Mouse (Mus musculus) lung, embryonic 14.5 days (tissue): ENCODE measurements at regions not wholly inside any gene's neighbourhood (a gene's known extent, or its start where the extent isn't known, plus 50 kb on each side); places are given as distances from the start of the nearest gene placed in this dataset.

Experiments
- ATAC-seq: fragments of 200-750 bp; cut with Nextera tagmentation; 2 replicates; pipeline ENCODE4 v1.8.0; 2017; ENCODE audit warnings: mild to moderate bottlenecking, moderate TSS enrichment, moderate library complexity; ENCODE audit not compliant: insufficient read depth
- DNase-seq: peaks from one replicate; pipeline ENCODE4 v3.0.0-alpha.2; 2015
- H3K27ac ChIP-seq: fragments of 300-500 bp; sonication (generic); 2 replicates; pipeline ENCODE4 v1.5.1; 2014; ENCODE audit warnings: low read depth, mild to moderate bottlenecking, moderate library complexity
- H3K27me3 ChIP-seq: fragments of 300-500 bp; sonication (generic); 2 replicates; pipeline ENCODE4 v1.6.1; 2014; ENCODE audit warnings: low read length, control low read depth; ENCODE audit not compliant: insufficient read depth
- H3K36me3 ChIP-seq: fragments of 300-500 bp; sonication (generic); 2 replicates; pipeline ENCODE4 v1.6.1; 2014; ENCODE audit warnings: control low read depth; ENCODE audit not compliant: insufficient read depth
- H3K4me1 ChIP-seq: fragments of 300-500 bp; sonication (generic); 2 replicates; pipeline ENCODE4 v1.6.1; 2014; ENCODE audit warnings: antibody characterized with exemption, control low read depth; ENCODE audit not compliant: insufficient read depth
- H3K4me2 ChIP-seq: fragments of 300-500 bp; sonication (generic); 2 replicates; pipeline ENCODE4 v1.6.1; 2014; ENCODE audit warnings: mild to moderate bottlenecking
- H3K4me3 ChIP-seq: fragments of 300-500 bp; sonication (generic); 2 replicates; pipeline ENCODE4 v1.5.1; 2014; ENCODE audit warnings: low read depth, low read length
- H3K9ac ChIP-seq: fragments of 300-500 bp; sonication (generic); 2 replicates; pipeline ENCODE4 v1.6.1; 2014
- H3K9me3 ChIP-seq: fragments of 300-500 bp; sonication (generic); 2 replicates; pipeline ENCODE4 v1.6.1; 2016; ENCODE audit warnings: low read depth, low read length, control low read depth
- CTCF ChIP-seq: IDR thresholded peaks from 2 replicates; pipeline ENCODE4 v1.5.1; 2016; ENCODE audit warnings: antibody characterized with exemption, low read depth
- WGBS: fragments of 180-500 bp; shearing (Covaris S2); extraction: QIAGEN DNeasy Blood & Tissue Kit; methylation state at CpG from one replicate; pipeline ENCODE4 v1.1.7; 2014; 5-methylcytosine and 5-hydroxymethylcytosine counted together

DNA sequence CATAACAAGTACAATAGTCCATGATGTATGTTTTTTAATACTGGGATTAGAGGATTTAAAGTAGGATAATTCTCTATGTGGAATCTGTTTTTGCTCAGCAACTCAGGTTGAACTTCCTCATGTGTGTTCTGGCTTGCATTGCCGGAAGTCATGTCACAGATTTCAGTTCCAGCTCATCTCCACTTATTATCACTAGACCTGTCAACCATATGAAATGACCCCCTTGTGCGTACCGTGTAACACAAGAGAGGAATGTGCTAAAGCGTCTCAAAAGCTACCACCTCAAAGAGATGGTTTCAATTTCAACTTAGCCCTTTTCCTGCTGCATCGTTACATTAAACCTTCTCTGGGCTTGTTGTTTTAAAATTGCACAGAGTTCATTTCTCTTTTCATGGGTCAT lies 154.2 kb upstream of the Sema3a start:
- Histone ChIP-seq H3K9ac (no peak overlapping the region), H3K36me3 (no peaks in the 10 kb centered on the region), H3K4me3 (no peak overlapping the region), H3K27me3 (no peaks in the 10 kb centered on the region), H3K27ac (no peak overlapping the region), H3K9me3 (no peaks in the 10 kb centered on the region), H3K4me1 (no peaks in the 10 kb centered on the region), H3K4me2 (no peak overlapping the region)
- TF ChIP-seq CTCF = no peak
- 42% methylated on average over 5 of the region's 5 CpGs for WGBS
- no peak for ATAC-seq
- DNase-seq = no peak

DNA sequence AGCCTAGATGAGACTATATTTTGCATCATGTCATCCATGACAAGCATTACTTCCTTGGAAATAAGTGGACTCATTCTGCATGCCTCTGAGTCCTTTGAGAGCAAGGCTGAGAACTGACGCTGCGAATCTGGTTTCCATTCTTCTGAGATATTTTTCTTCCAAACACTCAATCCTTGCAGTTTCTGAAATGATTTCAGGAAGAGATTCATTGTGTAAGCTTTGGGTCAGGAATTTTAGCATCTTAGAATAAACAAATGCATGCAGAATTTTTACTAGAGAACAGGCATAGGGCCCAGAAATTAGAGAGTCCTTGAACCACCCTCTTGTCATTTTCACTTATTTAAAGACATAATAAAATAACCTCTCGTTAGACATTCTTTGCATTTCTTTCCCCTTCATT lies 151.5 kb upstream of the Sema3a start:
- Histone ChIP-seq H3K4me3 (no peak overlapping the region), H3K4me1 (no peaks in the 10 kb centered on the region), H3K9me3 (no peaks in the 10 kb centered on the region), H3K4me2 (no peak overlapping the region), H3K9ac (no peak overlapping the region), H3K36me3 (no peaks in the 10 kb centered on the region), H3K27me3 (no peaks in the 10 kb centered on the region), H3K27ac (no peak overlapping the region)
- peak; percentile 39 for DNase-seq
- no peak for ATAC-seq
- no peak for TF ChIP-seq CTCF
- WGBS = 49% methylated on average over 3 of the region's 3 CpGs

DNA sequence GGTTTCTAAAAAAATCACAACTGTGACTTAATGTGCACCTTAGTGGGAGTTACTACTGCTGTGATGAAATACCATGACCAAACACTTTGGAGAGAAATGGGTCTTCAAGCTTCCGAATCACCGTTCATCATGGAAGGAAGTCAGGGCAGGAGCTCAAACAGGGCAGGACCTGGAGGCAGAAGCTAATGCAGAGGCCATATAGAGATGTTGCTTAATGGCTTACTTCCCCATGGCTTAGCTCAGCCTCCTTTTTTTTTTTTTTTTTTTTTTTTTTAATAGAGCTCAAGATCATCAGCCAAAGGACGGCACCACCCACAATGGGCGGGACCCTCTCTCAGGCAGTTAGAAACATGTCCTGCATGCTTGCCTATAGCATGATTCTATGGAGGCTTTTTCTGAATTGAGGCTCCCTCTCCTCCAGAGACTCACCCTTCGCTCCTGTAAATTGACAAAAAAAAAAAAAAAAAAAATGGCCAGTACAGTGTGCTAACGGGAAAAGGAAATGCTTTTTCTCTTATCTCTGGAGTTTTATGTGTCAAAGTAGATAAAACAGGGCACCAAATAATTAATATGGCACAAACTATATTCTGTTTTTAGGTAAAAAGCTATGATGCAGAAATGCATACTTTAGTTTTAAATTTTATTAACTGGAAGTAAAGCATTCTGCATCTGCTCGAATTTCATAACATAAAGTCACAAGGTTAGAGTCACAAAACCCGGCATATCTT lies 149.0 kb upstream of the Sema3a start:
- ATAC-seq = no peak
- no peak overlapping the region for H3K4me3 ChIP-seq
- 70% methylated on average over 8 of the region's 8 CpGs for WGBS

DNA sequence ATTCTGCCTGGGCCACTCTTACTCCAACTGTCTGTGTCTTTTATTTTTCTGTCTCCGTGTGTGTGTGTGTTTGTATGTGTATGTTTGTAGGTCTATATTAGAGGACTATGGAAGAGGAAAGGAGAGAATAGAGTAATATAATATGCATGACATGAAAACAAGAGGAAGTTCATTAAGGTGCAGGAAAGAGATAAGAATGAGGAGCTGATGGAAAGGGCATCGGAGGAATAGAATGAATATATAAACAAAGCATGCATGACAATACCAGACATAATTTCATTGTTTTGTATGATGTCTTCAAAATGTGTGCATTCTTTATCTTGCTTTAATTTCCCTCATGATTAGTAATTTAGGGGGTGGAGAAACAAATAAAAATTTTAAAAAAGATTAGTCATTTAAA lies 147.3 kb upstream of the Sema3a start:
- ATAC-seq (no peak), DNase-seq (no peak)
- no peak overlapping the region for H3K4me3 ChIP-seq
- H3K9ac ChIP-seq = no peak overlapping the region
- no peak for TF ChIP-seq CTCF
- H3K27ac ChIP-seq = no peak overlapping the region
- 57% methylated on average over 2 of the region's 2 CpGs for WGBS
- H3K27me3 ChIP-seq = no peaks in the 10 kb centered on the region
- H3K36me3 ChIP-seq = no peaks in the 10 kb centered on the region
- H3K4me1 ChIP-seq = no peaks in the 10 kb centered on the region
- no peaks in the 10 kb centered on the region for H3K9me3 ChIP-seq
- no peak overlapping the region for H3K4me2 ChIP-seq

More for the DNA sequence above, 149.0 kb upstream of the Sema3a start:
- no peak overlapping the region for H3K27ac ChIP-seq
- H3K9ac ChIP-seq = no peak overlapping the region
- no peak for DNase-seq
- no peak for TF ChIP-seq CTCF
- no peaks in the 10 kb centered on the region for H3K4me1 ChIP-seq
- H3K4me2 ChIP-seq = no peak overlapping the region
- H3K9me3 ChIP-seq = no peaks in the 10 kb centered on the region
- no peaks in the 10 kb centered on the region for H3K27me3 ChIP-seq
- no peaks in the 10 kb centered on the region for H3K36me3 ChIP-seq

DNA sequence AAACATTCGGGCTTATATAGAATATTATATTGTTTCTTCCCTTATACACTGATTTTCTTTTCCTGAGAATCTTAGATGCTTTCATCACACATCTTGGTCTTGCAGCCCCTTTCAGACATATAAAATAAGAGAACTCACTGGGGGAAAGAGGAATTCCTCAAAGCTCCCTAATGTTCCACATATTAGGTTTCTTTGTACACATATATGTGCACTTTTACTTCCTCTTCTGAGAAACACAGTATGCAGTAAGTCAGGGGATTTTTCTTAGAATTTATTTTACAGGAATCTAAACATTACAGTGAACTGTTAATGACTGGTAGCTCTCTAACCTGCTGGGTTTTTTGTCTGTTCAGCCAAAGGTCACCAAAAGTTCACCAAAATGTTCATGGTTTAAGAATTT lies 131.4 kb upstream of the Sema3a start:
- no peak for DNase-seq
- H3K4me1 ChIP-seq = no peaks in the 10 kb centered on the region
- H3K9ac ChIP-seq = no peak overlapping the region
- WGBS = 86% methylated on average over 1 of the region's 1 CpGs
- no peak for TF ChIP-seq CTCF
- no peak for ATAC-seq
- no peak overlapping the region for H3K4me2 ChIP-seq
- H3K9me3 ChIP-seq = no peaks in the 10 kb centered on the region
- H3K4me3 ChIP-seq = no peak overlapping the region
- no peak overlapping the region for H3K27ac ChIP-seq
- H3K27me3 ChIP-seq = no peaks in the 10 kb centered on the region
- no peaks in the 10 kb centered on the region for H3K36me3 ChIP-seq

DNA sequence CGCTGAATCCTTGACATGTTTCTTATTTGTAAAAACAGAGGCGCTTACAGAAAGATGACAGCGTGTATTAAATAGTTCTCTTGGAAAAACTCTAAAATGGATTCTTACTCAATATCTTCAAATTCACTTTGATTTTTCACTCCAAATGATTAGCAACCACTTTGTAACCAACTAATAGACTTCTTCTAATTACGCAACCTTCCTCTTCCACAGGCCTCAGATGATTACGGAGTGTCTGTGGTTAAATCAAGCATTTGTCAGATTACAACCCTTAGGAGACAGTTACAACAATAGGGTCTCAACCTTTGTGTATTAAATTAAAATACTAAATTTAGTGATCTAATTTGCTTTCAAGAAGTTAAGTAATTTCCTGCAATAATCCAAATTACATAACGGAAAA lies 127.8 kb upstream of the Sema3a start:
- ATAC-seq (no peak), DNase-seq (no peak)
- no peaks in the 10 kb centered on the region for H3K36me3 ChIP-seq
- no peaks in the 10 kb centered on the region for H3K4me1 ChIP-seq
- no peaks in the 10 kb centered on the region for H3K27me3 ChIP-seq
- H3K4me2 ChIP-seq = no peak overlapping the region
- H3K9ac ChIP-seq = no peak overlapping the region
- no peak overlapping the region for H3K27ac ChIP-seq
- TF ChIP-seq CTCF = no peak
- WGBS = 81% methylated on average over 6 of the region's 6 CpGs
- no peaks in the 10 kb centered on the region for H3K9me3 ChIP-seq
- no peak overlapping the region for H3K4me3 ChIP-seq

DNA sequence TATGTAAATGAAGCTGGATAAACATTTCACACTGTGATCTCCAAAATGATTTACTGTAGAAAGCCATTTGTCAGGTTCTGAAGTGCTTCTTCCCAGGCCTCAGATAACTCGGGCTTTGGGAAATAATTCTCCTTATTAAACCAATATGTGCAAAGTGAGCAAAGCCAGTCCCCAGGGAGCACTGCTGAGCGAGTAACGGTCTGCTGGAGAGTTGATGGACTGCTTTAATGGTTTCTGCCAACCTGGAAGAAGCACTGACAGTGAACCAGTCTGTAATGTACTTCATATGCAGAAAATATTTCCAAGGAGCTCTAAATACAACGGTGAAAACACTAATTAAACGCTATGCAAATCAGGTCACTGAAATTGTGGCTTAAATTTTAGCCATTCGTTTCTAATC lies 118.1 kb upstream of the Sema3a start:
- 66% methylated on average over 6 of the region's 6 CpGs for WGBS
- TF ChIP-seq CTCF = no peak
- H3K36me3 ChIP-seq = no peaks in the 10 kb centered on the region

DNA sequence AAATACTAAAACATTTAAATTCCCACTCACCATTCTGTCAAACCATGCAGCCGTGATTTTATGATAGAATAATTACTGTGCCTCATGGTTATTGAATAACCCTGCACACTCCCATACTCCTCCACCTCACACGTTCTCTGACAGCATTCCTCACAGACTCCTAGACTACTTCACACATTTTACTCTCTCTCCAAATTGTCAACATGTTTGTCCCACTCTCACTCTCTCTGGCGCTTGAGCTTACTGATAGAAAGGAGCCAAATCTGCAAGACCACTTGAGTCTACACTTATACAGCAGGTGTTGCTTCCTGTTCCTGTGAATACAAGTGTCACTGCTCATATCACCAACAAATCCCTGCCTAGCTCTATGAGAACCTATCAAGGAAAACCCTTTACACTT lies 102.9 kb upstream of the Sema3a start:
- no peak for TF ChIP-seq CTCF
- no peaks in the 10 kb centered on the region for H3K36me3 ChIP-seq
- DNase-seq = no peak
- H3K27ac ChIP-seq = no peak overlapping the region
- H3K4me3 ChIP-seq = no peak overlapping the region
- H3K4me2 ChIP-seq = no peak overlapping the region
- H3K4me1 ChIP-seq = no peaks in the 10 kb centered on the region
- ATAC-seq = no peak
- 32% methylated on average over 3 of the region's 3 CpGs for WGBS
- H3K9me3 ChIP-seq = no peaks in the 10 kb centered on the region
- no peak overlapping the region for H3K9ac ChIP-seq
- no peaks in the 10 kb centered on the region for H3K27me3 ChIP-seq

More for the DNA sequence above, 118.1 kb upstream of the Sema3a start:
- Histone ChIP-seq H3K9me3 (no peaks in the 10 kb centered on the region), H3K4me1 (no peaks in the 10 kb centered on the region), H3K27ac (no peak overlapping the region), H3K9ac (no peak overlapping the region), H3K27me3 (no peaks in the 10 kb centered on the region), H3K4me2 (no peak overlapping the region), H3K4me3 (no peak overlapping the region)
- DNase-seq (no peak), ATAC-seq (no peak)
